Mouse (Mus musculus): ENCODE measurements at regions not wholly inside any gene's neighbourhood (a gene's known extent, or its start where the extent isn't known, plus 50 kb on each side); places are given as distances from the start of the nearest gene placed in this dataset.

- no peaks in the 10 kb centered on the region for H3K9me3 ChIP-seq (ENCODE audit: control insufficient read depth, low read length)
- no peaks in the 10 kb centered on the region for H3K4me1 ChIP-seq (replicated peaks; ENCODE audit: control insufficient read depth, insufficient read depth, low read length)
- no peak overlapping the region for H3K9ac ChIP-seq (ENCODE audit: low read length)
- H3K36me3 ChIP-seq (ENCODE audit: control insufficient read depth, insufficient read depth, low read length) = no peaks in the 10 kb centered on the region
- H3K4me2 ChIP-seq (ENCODE audit: low read length) = no peak overlapping the region
- no peak overlapping the region for H3K27ac ChIP-seq (ENCODE audit: low read depth)
- no peak overlapping the region for H3K4me3 ChIP-seq (ENCODE audit: low read depth, low read length)
- no peak for DNase-seq (ENCODE audit: low spot score)
- H3K27me3 ChIP-seq (replicated peaks; ENCODE audit: control insufficient read depth, insufficient read depth, low read length) = no peaks in the 10 kb centered on the region
- ATAC-seq (replicated peaks; ENCODE audit: low FRiP score, low TSS enrichment, low read depth) = no peak
- WGBS = 70% methylated on average over 2 of the region's 2 CpGs
These were observed 240.1 kb upstream of the Trib2 start for GRCm38 (mm10) chr12:16056831-16057230.

DNA sequence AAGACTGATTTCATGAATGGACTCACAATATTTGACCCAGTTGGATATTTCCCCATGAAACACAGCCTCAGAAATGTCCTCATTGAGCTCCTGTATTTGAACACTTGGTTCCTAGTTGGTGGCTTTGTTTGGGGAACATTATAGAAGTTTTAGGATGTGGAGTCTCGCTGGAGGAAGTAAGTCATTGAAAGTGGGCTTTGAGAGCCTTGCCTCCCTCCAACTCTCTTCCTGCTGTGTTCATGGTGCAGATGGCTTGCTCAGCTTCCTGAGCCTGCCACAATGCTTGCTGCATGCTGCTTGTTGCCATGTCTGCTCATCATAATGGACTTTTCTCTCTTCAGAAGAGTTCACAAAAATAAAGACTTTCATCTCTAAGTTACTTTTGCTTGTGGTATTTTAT is 239.5 kb upstream of the Trib2 start:
- Histone ChIP-seq H3K27ac (ENCODE audit: low read depth) (no peak overlapping the region), H3K4me1 (replicated peaks; ENCODE audit: control insufficient read depth, insufficient read depth, low read length) (no peaks in the 10 kb centered on the region), H3K9ac (ENCODE audit: low read length) (no peak overlapping the region), H3K36me3 (ENCODE audit: control insufficient read depth, insufficient read depth, low read length) (no peaks in the 10 kb centered on the region), H3K27me3 (replicated peaks; ENCODE audit: control insufficient read depth, insufficient read depth, low read length) (no peaks in the 10 kb centered on the region), H3K4me3 (ENCODE audit: low read depth, low read length) (no peak overlapping the region), H3K9me3 (ENCODE audit: control insufficient read depth, low read length) (no peaks in the 10 kb centered on the region), H3K4me2 (ENCODE audit: low read length) (no peak overlapping the region)
- DNase-seq (ENCODE audit: low spot score) = no peak
- WGBS = 46% methylated on average over 1 of the region's 1 CpGs
- no peak for ATAC-seq (replicated peaks; ENCODE audit: low FRiP score, low TSS enrichment, low read depth)

DNA sequence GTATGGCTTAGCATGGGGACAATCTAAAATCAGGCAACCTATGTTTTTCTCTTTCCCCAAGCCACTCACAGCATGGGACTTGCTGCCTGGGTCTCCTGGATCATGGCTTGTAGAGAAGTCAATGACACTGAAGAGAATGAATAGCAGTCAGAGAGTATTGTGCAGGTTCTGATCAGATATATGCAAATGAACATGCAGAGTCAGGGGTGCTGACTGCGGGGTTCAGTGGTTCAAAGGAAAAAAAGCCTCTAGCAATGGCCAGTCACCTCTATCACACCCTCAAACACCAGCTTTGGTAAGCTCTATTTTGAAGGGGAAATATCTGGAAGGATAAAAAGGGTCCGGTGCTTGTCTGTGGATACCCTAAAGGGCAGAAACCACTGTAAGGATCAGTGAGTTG is 237.9 kb upstream of the Trib2 start:
- H3K4me3 ChIP-seq (ENCODE audit: low read depth, low read length) = no peak overlapping the region
- H3K9me3 ChIP-seq (ENCODE audit: control insufficient read depth, low read length) = no peaks in the 10 kb centered on the region
- ATAC-seq (replicated peaks; ENCODE audit: low FRiP score, low TSS enrichment, low read depth) (no peak), DNase-seq (ENCODE audit: low spot score) (no peak)
- WGBS = 82% methylated on average over 2 of the region's 2 CpGs
- H3K9ac ChIP-seq (ENCODE audit: low read length) = no peak overlapping the region
- no peaks in the 10 kb centered on the region for H3K4me1 ChIP-seq (replicated peaks; ENCODE audit: control insufficient read depth, insufficient read depth, low read length)
- no peaks in the 10 kb centered on the region for H3K27me3 ChIP-seq (replicated peaks; ENCODE audit: control insufficient read depth, insufficient read depth, low read length)
- H3K36me3 ChIP-seq (ENCODE audit: control insufficient read depth, insufficient read depth, low read length) = no peaks in the 10 kb centered on the region
- H3K27ac ChIP-seq (ENCODE audit: low read depth) = no peak overlapping the region
- no peak overlapping the region for H3K4me2 ChIP-seq (ENCODE audit: low read length)

DNA sequence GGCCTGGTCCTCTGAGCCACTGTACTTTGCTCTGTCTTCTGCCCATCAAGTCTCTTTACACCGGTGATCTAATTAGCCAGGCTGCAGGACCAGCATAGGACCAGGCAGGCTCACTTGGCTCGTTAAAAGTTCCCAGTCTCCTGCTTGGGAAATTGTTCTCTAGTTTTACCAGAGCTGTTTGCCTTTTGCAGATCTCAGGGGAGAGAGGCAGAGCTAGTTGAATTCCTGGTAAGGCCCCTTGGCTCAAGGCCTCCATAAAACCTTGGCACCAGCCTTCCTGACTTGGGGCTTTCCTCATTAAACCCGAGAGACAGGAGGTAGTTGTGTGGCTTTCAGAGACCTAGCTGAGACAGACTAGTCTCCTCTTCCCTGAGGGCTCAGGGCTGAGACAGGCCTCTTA is 237.0 kb upstream of the Trib2 start:
- no peaks in the 10 kb centered on the region for H3K4me1 ChIP-seq (replicated peaks; ENCODE audit: control insufficient read depth, insufficient read depth, low read length)
- ATAC-seq (replicated peaks; ENCODE audit: low FRiP score, low TSS enrichment, low read depth) = no peak
- H3K9ac ChIP-seq (ENCODE audit: low read length) = no peak overlapping the region
- H3K9me3 ChIP-seq (ENCODE audit: control insufficient read depth, low read length) = no peaks in the 10 kb centered on the region
- H3K27ac ChIP-seq (ENCODE audit: low read depth) = no peak overlapping the region
- no peaks in the 10 kb centered on the region for H3K36me3 ChIP-seq (ENCODE audit: control insufficient read depth, insufficient read depth, low read length)
- WGBS = 58% methylated on average over 3 of the region's 3 CpGs
- no peak for DNase-seq (ENCODE audit: low spot score)
- H3K27me3 ChIP-seq (replicated peaks; ENCODE audit: control insufficient read depth, insufficient read depth, low read length) = no peaks in the 10 kb centered on the region
- no peak overlapping the region for H3K4me2 ChIP-seq (ENCODE audit: low read length)
- no peak overlapping the region for H3K4me3 ChIP-seq (ENCODE audit: low read depth, low read length)

DNA sequence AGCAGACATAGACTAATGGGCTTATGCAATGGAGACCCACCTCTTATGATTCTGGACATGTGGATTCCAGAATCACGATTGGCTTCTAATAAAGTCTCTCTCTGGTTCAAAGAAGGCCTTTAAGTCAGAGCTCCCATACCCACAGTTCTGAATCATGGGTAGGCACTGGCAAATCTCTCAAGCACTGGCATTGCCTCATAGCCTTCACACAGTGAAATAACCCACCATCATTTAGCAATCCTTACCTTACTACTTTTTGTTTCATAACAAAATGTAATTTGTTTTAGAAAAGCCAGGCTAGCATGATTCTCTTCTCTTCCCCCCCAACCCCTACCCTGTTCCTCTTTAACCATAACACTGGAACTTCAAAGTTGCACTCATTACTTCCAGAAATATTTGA is 236.3 kb upstream of the Trib2 start:
- WGBS = 83% methylated on average over 1 of the region's 1 CpGs
- no peaks in the 10 kb centered on the region for H3K4me1 ChIP-seq (replicated peaks; ENCODE audit: control insufficient read depth, insufficient read depth, low read length)
- no peak for ATAC-seq (replicated peaks; ENCODE audit: low FRiP score, low TSS enrichment, low read depth)
- H3K4me3 ChIP-seq (ENCODE audit: low read depth, low read length) = no peak overlapping the region
- H3K27ac ChIP-seq (ENCODE audit: low read depth) = no peak overlapping the region
- no peaks in the 10 kb centered on the region for H3K27me3 ChIP-seq (replicated peaks; ENCODE audit: control insufficient read depth, insufficient read depth, low read length)
- no peak overlapping the region for H3K9ac ChIP-seq (ENCODE audit: low read length)
- no peaks in the 10 kb centered on the region for H3K9me3 ChIP-seq (ENCODE audit: control insufficient read depth, low read length)
- DNase-seq (ENCODE audit: low spot score) = no peak
- no peak overlapping the region for H3K4me2 ChIP-seq (ENCODE audit: low read length)
- H3K36me3 ChIP-seq (ENCODE audit: control insufficient read depth, insufficient read depth, low read length) = no peaks in the 10 kb centered on the region

DNA sequence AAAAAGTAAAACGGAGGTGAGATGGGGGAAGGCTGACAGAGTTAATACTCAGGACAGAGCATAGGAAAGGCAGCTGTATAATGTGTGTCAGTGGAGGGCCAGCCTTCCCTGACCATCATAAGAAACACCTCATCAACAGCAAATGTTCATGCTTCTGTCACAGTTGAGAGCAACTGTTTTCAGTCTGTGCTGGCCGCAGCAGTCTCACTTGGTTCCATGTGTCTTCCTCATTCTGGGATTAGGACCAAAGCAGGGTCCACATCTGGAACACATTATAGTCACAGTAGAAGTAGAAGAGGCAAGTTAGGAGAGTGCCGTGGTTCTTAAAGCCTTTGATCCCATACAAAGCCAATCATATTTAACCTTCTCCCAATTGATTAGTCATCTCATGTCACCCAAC is 235.6 kb upstream of the Trib2 start:
- Histone ChIP-seq H3K4me2 (ENCODE audit: low read length) (no peak overlapping the region), H3K9ac (ENCODE audit: low read length) (no peak overlapping the region), H3K9me3 (ENCODE audit: control insufficient read depth, low read length) (no peaks in the 10 kb centered on the region), H3K36me3 (ENCODE audit: control insufficient read depth, insufficient read depth, low read length) (no peaks in the 10 kb centered on the region), H3K4me3 (ENCODE audit: low read depth, low read length) (no peak overlapping the region), H3K27ac (ENCODE audit: low read depth) (no peak overlapping the region), H3K27me3 (replicated peaks; ENCODE audit: control insufficient read depth, insufficient read depth, low read length) (no peaks in the 10 kb centered on the region), H3K4me1 (replicated peaks; ENCODE audit: control insufficient read depth, insufficient read depth, low read length) (no peaks in the 10 kb centered on the region)
- WGBS = 85% methylated on average over 3 of the region's 3 CpGs
- no peak for DNase-seq (ENCODE audit: low spot score)
- ATAC-seq (replicated peaks; ENCODE audit: low FRiP score, low TSS enrichment, low read depth) = no peak

DNA sequence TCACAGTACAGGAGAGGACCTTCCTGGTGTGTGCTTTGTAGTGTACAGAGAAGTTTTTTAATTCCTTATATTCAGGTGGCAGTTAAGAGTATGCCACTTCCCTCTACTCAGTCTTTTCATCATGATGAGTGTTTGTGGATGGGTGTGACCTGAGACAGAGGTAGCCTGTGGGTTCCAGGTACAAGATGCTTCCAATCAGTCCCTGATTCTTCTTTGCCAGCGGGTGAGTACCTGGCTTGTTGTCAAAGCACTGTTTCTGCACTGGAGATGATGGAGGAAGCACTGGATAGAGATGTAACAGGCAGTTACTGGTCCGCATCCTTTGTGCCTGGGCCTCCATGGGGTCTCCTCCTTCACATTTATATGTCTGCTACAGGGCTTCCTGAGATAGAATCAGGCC is 234.7 kb upstream of the Trib2 start:
- Histone ChIP-seq H3K4me3 (ENCODE audit: low read depth, low read length) (no peak overlapping the region), H3K4me2 (ENCODE audit: low read length) (no peak overlapping the region), H3K9me3 (ENCODE audit: control insufficient read depth, low read length) (no peaks in the 10 kb centered on the region), H3K9ac (ENCODE audit: low read length) (no peak overlapping the region), H3K36me3 (ENCODE audit: control insufficient read depth, insufficient read depth, low read length) (no peaks in the 10 kb centered on the region), H3K27ac (ENCODE audit: low read depth) (no peak overlapping the region), H3K4me1 (replicated peaks; ENCODE audit: control insufficient read depth, insufficient read depth, low read length) (peaks cover 4% of the 10 kb centered on the region; the same call in 1 of the 2 replicates), H3K27me3 (replicated peaks; ENCODE audit: control insufficient read depth, insufficient read depth, low read length) (no peaks in the 10 kb centered on the region)
- WGBS = 95% methylated on average over 2 of the region's 2 CpGs
- DNase-seq (ENCODE audit: low spot score) (no peak), ATAC-seq (replicated peaks; ENCODE audit: low FRiP score, low TSS enrichment, low read depth) (no peak)

GRCm38 (mm10) chr12:16049545-16049944 is 232.8 kb upstream of the Trib2 start:
- Histone ChIP-seq H3K36me3 (ENCODE audit: control insufficient read depth, insufficient read depth, low read length) (no peaks in the 10 kb centered on the region), H3K4me1 (replicated peaks; ENCODE audit: control insufficient read depth, insufficient read depth, low read length) (peaks cover 5% of the 10 kb centered on the region; the same call in 1 of the 2 replicates), H3K4me3 (ENCODE audit: low read depth, low read length) (no peak overlapping the region), H3K27ac (ENCODE audit: low read depth) (no peak overlapping the region), H3K4me2 (ENCODE audit: low read length) (no peak overlapping the region), H3K9ac (ENCODE audit: low read length) (no peak overlapping the region), H3K9me3 (ENCODE audit: control insufficient read depth, low read length) (no peaks in the 10 kb centered on the region), H3K27me3 (replicated peaks; ENCODE audit: control insufficient read depth, insufficient read depth, low read length) (no peaks in the 10 kb centered on the region)
- ATAC-seq (replicated peaks; ENCODE audit: low FRiP score, low TSS enrichment, low read depth) (no peak), DNase-seq (ENCODE audit: low spot score) (no peak)
- 81% methylated on average over 4 of the region's 4 CpGs for WGBS

GRCm38 (mm10) chr12:16046643-16047042 is 229.9 kb upstream of the Trib2 start:
- H3K4me1 ChIP-seq (replicated peaks; ENCODE audit: control insufficient read depth, insufficient read depth, low read length) = peaks cover 5% of the 10 kb centered on the region; the same call in 1 of the 2 replicates
- H3K27me3 ChIP-seq (replicated peaks; ENCODE audit: control insufficient read depth, insufficient read depth, low read length) = no peaks in the 10 kb centered on the region
- peak overlapping the region; percentile 63 for H3K27ac ChIP-seq (ENCODE audit: low read depth)
- no peak overlapping the region for H3K9ac ChIP-seq (ENCODE audit: low read length)
- no peaks in the 10 kb centered on the region for H3K36me3 ChIP-seq (ENCODE audit: control insufficient read depth, insufficient read depth, low read length)
- H3K9me3 ChIP-seq (ENCODE audit: control insufficient read depth, low read length) = no peaks in the 10 kb centered on the region
- no peak for ATAC-seq (replicated peaks; ENCODE audit: low FRiP score, low TSS enrichment, low read depth)
- H3K4me3 ChIP-seq (ENCODE audit: low read depth, low read length) = no peak overlapping the region
- H3K4me2 ChIP-seq (ENCODE audit: low read length) = no peak overlapping the region
- 39% methylated on average over 1 of the region's 1 CpGs for WGBS
- no peak for DNase-seq (ENCODE audit: low spot score)

Data from intestine, embryonic 14.5 days (tissue).